Mouse (Mus musculus): ENCODE results near the gene Gm33815.
"Not testable (repeated sequence)": the region's sequence is repeated elsewhere in the genome, so short reads cannot be mapped to it uniquely, and the experiment has no call there.

The Gm33815 gene

DNA sequence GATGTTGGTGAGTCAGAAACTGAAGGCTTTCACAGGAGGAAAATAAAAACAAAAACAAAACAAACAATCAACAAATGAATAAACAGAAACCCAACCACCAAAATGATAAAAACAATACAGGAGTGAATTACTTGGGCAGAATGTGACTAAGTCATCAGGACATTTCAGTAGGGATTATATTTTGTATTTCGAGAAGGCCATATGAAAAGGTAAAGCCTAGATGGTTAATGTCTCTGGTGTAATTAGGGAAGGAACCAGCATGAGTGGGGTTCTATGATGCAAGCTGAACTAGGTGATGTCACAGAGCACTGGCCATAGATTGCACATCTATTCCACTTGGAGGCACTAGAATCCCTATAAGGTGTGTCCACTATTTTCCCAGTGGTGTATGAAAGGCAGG is at the start of gene Gm33815:
Gm33815 (plus strand) TSS at position 301 of the 400 bp plus-strand sequence.
- DNase-seq (ENCODE audit: low read depth) = not testable (repeated sequence)
